Mouse (Mus musculus) hematopoietic stem cell, adult 5-6 weeks (primary cell): ENCODE results near the gene Birc6. TPM values are rescaled to one million over a fixed set of nuclear protein-coding genes. Genes with fewer than 3 reads are reported as not detected.

ENCODE experiments used
- ATAC-seq, 2 experiments: fragments of 125-278 bp in 1 of 2; replicated peaks in 1 of 2; 2 replicates each; pipeline ENCODE4 v1.8.0; 2016 to 2017; ENCODE audit warnings: inconsistent platforms in 2 of 2, mild to moderate bottlenecking in 2 of 2, moderate number of reproducible peaks in 2 of 2, low read depth in 1 of 2, moderate TSS enrichment in 1 of 2; ENCODE audit not compliant: low FRiP score in 2 of 2, poor library complexity in 2 of 2, severe bottlenecking in 2 of 2, insufficient read depth in 1 of 2, low TSS enrichment in 1 of 2
- total RNA-seq: library from RNA; stranded (forward); fragments of 172-1452, 232-1000 nt; gene quantifications from 2 replicates; pipeline ENCODE4 v1.2.3, GENCODE M21; 2017

Birc6 gene
- total RNA-seq, 1 experiment from 2014 or later = 174 TPM

- ATAC-seq = no peak
Observed at GRCm38 (mm10) chr17:74749659-74750058, 221.6 kb downstream of the Birc6 start.

- no peak for ATAC-seq
Observed at GRCm38 (mm10) chr17:74751026-74751425, 222.9 kb downstream of the Birc6 start.

Other genes with a start within 250 kb of the Birc6 start
- 93.2 and 131 TPM in 2 replicates for gene Memo1, start 232.8 kb upstream of the Birc6 start, total RNA-seq
- gene Dpy30, start 204.4 kb upstream of the Birc6 start, total RNA-seq = 120 and 150 TPM in 2 replicates
- gene Spast, start 189.3 kb upstream of the Birc6 start, total RNA-seq = 64.4 and 74.5 TPM in 2 replicates
- gene Slc30a6, start 132.7 kb upstream of the Birc6 start, total RNA-seq = 12.9 and 16.6 TPM in 2 replicates
- 1.7 and 3.2 TPM in 2 replicates for gene Nlrc4, start 69.2 kb upstream of the Birc6 start, total RNA-seq
- gene Yipf4, start 38.8 kb upstream of the Birc6 start, total RNA-seq = 45.7 and 57.2 TPM in 2 replicates
- gene Ttc27, start 189.4 kb downstream of the Birc6 start, total RNA-seq = 65.2 and 69.6 TPM in 2 replicates